Mouse (Mus musculus) forelimb bud, embryonic 11.5 days (tissue): ENCODE data around the gene Ccdc78.
"Not testable (repeated sequence)": the region's sequence is repeated elsewhere in the genome, so short reads cannot be mapped to it uniquely, and the experiment has no call there.

Experiments used
- DNase-seq: peaks from one replicate; pipeline ENCODE4 v3.0.0-alpha.2; 2012; ENCODE audit warnings: low read depth, low spot score

Gene Ccdc78

DNA sequence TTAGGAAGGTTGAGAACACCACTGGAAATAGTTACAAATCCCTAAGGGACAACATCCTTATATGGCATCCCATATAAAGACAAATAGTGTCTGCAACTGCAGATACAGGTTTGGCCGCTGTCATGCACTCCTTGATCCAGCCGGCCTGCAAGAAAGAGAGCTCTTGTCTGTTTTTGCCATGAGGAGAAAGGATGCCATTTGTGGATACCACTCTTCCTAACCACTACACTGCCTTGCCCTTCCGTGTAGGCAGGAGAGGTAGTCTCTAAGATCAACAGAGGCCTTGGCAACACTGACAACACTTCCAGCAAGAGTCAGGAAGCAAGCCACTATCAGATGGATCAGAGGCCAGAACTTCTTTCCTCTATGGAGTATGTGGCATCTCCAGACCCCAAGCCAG lies at the start of gene Ccdc78:
Gene Ccdc78 (plus strand): TSS at position 301 of the 400 bp plus-strand sequence.
- DNase-seq = no peak

DNA sequence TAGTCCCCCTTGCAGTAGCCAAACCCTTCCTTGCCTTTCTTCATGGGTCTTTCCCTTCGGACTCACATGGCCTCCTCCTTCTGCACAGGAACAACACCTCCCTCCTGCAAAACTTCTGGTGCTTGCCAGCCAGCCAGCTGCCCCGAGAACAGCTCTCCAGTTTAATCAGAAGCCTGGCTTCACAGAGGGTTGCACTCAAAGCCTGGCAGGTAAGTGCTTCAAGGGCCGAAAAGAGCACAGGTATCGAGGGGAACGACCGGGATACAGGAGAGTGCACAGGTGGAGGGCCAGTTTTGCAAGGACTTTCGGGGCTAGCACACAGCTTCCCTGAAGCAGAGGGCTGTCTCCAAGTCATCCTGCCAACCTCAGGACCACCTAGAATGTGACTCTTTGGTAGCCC lies 47.5 kb upstream of the Ccdc78 start:
- DNase-seq = no peak

DNA sequence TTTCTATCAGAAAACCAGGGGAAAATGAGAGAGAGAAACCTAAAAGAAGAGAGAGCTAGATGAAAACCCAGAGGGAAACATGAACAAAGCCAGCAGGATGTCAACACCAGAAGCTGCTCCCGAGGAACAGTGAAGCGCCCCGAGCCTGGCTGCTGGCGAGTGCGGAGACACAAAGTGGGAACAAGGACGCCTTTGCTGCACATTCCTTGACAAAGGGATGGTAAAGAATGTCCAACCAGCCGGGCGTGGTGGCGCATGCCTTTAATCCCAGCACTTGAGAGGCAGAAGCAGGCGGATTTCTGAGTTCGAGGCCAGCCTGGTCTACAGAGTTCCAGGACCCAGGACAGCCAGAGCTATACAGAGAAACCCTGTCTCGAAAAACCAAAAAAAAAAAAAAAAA lies 44.9 kb upstream of the Ccdc78 start:
- not testable (repeated sequence) for DNase-seq

DNA sequence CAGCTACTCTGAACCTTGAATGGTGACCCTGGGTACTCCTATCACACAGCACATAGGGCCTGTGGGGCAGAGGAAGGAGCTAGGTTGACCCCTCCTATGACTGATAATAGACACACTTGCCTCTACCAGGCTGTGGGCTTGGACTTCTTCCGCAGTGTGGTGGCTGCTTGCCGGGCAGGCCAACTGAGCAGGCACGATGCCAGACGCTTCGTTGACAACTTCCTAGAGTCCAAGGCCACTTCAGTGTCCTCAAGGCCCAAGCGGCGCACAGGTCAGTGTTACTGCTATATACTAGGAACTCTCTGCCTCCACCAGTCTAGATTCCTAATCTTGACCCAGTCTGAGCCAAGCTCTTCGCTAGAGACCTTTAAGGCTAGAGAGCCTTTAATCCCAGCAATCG lies 42.5 kb upstream of the Ccdc78 start:
- DNase-seq = no peak

GRCm38 (mm10) chr17:25744311-25744710 lies 42.1 kb upstream of the Ccdc78 start:
- no peak for DNase-seq

DNA sequence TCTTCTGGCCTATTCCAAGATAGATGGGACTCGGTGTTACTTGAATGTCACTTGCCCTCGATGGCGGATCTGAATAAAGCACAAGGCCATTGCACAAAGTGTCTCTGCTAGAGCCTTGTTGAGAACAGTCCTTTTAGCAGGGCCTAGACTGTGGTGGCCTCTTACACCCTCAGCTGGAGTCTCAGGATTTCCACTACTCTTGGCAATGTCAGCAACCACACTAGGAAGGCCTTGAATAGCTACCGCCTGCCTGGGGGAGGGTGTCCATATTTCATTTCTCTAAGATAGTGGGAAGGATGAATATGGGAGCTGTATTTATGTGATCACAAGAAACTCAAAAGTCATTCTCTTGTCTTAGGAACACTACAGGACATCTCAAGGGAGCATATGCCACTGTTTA lies 38.1 kb upstream of the Ccdc78 start:
- no peak for DNase-seq

- no peak for DNase-seq
Measured at GRCm38 (mm10) chr17:25749314-25749713, 37.1 kb upstream of the Ccdc78 start.

GRCm38 (mm10) chr17:25751446-25751845 lies 34.9 kb upstream of the Ccdc78 start:
- DNase-seq = no peak

GRCm38 (mm10) chr17:25754241-25754640 lies 32.1 kb upstream of the Ccdc78 start, which contains the start of gene Msln:
Msln (minus strand) TSS chr17:25754378.
- no peak for DNase-seq

DNA sequence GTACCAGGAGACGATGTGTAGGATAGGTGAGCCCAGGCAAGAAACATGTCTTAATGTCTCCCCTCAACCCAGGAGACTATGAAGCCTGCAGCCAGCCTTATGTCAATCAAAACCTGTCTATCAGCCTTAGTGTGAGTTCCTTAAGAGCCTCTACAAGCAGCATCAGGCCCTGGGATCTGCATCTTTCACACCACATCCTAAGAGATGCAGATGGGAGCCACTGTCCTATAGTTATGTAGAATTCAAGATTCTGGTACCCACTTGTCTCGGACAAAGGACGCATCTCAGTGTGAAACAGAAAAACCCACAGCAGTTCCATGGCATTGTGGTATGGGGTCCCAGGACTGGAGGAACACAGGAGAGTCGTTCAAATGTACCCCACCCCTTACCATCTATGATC lies 31.3 kb upstream of the Ccdc78 start:
- no peak for DNase-seq

DNA sequence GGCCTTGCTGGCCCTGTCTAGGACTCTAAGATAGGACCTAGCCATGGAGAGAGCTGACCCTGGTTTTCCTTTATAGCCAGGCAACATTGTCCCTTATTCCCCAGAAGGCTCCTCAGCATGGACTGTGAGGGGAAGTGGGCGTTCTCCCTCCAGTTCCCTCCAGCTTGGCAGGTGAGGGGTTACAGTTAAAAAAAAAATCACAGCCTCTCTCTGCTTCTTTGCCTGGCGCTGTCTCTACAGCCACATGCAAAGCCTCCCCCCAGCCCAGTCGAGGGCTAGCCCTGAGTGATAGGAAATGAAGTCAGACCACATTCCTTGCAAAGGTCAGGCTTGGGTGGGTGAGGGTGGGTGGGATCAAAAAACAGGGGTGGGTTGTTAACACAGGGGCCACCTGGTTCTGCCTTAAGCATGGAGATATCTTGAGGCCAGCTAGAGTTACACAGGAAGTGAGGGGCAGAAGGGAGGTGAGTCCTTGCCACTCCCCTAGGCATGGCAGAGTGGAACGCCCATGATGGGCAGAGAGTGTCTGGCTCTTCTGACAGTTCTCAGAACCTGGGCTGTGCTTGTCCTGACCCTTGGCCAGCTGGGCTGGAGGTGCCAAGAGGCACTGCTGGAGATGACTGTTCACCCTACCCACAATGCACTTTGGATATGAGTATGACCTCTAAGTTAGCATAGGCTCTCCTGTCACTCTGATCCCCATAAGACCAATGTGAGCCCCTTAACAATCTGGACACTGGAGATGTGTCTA lies 30.6 kb upstream of the Ccdc78 start:
- peak; percentile 14 for DNase-seq

GRCm38 (mm10) chr17:25756378-25757242 lies 29.8 kb upstream of the Ccdc78 start:
- DNase-seq = no peak

DNA sequence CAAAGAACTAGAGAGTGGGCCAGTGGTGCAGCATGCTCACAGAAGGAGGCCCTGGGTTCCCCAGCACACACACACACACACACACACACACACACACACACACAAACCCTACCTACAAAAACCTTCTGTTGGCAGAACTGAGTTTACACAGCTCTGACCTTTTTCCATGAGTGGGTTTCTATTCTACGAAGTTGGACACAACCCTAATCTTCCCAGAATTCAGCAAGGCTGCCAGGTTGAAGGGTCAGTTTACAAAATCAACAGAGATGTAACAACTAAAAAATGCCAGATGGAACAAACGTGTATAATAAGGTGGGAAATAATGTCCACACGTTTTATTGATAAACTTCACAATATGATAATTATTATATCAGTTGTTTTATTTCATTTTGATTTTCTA lies 28.7 kb upstream of the Ccdc78 start:
- DNase-seq = no peak

DNA sequence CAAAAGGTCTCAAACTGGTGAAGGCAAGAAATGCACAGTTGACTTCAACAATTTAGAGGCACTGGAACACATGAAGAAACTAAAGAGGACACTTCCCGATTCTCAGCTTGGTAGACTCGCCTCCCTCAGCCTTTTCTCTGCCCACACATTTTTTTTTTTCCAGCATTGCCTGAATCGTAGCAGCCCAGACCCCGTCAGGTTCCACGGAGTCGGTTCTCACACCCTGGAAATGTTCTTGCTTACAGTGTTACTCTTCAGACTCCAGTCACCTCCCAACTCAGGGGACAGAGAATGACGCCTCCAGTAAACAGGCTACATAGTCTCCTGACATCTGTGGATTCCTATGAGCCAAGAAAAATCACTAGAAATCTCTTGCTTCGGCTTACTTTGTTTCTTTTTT lies 26.2 kb upstream of the Ccdc78 start:
- no peak for DNase-seq

DNA sequence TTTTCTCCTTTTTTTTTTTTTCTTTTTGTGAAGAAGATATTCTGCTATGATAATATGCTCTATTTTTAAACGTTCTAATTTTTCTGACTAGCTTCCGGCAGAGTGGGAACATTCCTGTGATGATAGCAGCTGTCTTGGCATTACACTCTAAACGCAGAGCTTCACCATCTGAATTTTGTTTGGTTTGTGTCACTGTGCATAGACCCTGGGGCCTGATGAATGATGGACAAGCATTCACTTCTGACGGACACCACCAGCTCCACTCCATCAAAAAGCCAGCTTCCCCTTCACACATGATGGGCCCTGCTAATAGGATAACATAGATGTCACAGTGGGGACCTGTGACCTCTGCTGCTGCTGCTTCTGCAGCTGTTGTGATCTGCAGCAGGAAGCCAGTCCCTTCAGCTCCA lies 24.8 kb upstream of the Ccdc78 start:
- no peak for DNase-seq

GRCm38 (mm10) chr17:25762591-25762990 lies 23.8 kb upstream of the Ccdc78 start:
- DNase-seq = no peak

- DNase-seq = peak; percentile 62
Measured at GRCm38 (mm10) chr17:25765886-25766285, 20.5 kb upstream of the Ccdc78 start.

- DNase-seq = no peak
Measured at GRCm38 (mm10) chr17:25769331-25769730, 17.0 kb upstream of the Ccdc78 start.

DNA sequence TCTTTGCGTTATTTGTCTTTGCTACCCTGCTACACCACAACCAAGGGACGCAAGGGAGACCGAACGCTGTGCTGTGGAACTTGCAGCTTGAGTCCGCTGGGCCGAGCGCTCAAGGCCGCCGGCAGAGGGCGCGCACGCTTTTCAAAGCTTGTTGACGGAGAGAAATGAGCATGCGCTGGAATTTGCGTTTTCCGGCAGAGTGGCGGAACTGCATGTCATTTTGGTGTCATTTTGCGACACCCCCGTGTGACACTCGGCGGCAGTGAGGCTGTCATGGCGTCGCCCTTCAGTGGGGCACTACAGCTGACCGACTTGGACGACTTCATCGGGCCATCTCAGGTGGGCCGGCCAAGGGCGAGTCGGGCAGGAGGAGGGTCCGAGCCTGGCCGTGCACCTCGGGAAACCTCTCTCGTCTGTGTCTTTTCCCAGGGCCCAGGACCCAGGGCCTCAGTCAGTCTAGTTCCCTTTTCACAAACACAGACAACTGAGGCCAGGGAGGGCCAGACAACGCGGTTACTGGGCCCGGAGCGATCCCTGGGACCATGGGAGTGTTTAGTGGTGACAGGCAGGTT lies 12.7 kb upstream of the Ccdc78 start, which contains the start of gene Narfl:
Gene Narfl (plus strand): TSS at position 228 of the 572 bp plus-strand sequence.
- peak; percentile 98 for DNase-seq

DNA sequence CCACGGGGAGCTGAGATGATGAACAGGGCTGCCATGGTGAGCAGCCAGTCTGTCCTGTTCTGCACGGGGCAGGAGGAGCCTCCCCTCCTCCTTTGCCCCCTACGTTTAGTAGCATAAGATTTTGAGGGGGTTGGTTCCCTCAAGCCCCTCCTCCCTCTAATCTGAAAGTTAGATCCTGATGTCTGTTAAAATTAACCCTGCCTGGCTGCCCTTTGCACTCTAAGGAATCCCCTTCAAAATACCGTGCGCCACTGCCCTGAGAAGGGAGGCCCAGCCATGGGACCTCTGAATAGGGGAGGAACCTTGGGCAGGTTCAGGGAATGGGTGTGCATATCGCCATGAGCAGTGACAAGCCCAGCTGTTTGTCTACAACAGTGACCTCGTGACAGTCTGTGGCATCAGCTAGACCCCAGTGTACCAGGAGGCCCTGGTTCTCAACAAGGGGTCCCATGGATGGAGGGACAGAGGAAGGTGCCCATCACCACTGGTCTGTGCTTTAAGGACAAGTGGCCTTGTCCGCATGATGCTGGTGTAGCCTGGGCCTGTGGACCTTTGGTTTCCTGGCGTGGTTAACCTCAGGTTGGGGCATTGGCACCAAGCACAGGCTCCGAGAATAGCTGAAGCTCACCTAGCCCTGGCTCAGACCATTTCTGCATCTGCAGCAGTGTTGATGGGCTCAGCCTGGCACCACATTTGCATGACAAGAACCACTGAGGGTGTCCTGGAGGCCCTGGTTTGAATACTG lies 10.9 kb upstream of the Ccdc78 start:
- DNase-seq = no peak

- no peak for DNase-seq
Measured at GRCm38 (mm10) chr17:25777948-25778347, 8.4 kb upstream of the Ccdc78 start.

GRCm38 (mm10) chr17:25781339-25781738 lies 5.0 kb upstream of the Ccdc78 start:
- no peak for DNase-seq
